Mouse (Mus musculus) limb, embryonic 13.5 days (tissue): ENCODE measurements at regions not wholly inside any gene's neighbourhood (a gene's known extent, or its start where the extent isn't known, plus 50 kb on each side); places are given as distances from the start of the nearest gene placed in this dataset.

Experiments
- ATAC-seq: fragments of 200-750 bp; cut with Nextera tagmentation; 2 replicates; pipeline ENCODE4 v1.8.0; 2017; ENCODE audit warnings: low read depth, moderate number of reproducible peaks, moderate TSS enrichment; ENCODE audit not compliant: low FRiP score
- H3K27ac ChIP-seq: fragments of 300-500 bp; sonication (generic); 2 replicates; pipeline ENCODE4 v1.5.1; 2015; ENCODE audit warnings: inconsistent platforms, mild to moderate bottlenecking, moderate library complexity
- H3K27me3 ChIP-seq: fragments of 300-500 bp; sonication (generic); 2 replicates; pipeline ENCODE4 v1.6.1; 2015; ENCODE audit warnings: mild to moderate bottlenecking, inconsistent platforms
- H3K36me3 ChIP-seq: fragments of 300-500 bp; sonication (generic); 2 replicates; pipeline ENCODE4 v1.6.1; 2015; ENCODE audit warnings: inconsistent platforms, mild to moderate bottlenecking, moderate library complexity
- H3K4me1 ChIP-seq: fragments of 300-500 bp; sonication (generic); 2 replicates; pipeline ENCODE4 v1.6.1; 2015; ENCODE audit warnings: inconsistent platforms
- H3K4me2 ChIP-seq: fragments of 300-500 bp; sonication (generic); replicated peaks from 2 replicates; pipeline ENCODE4 v1.6.1; 2015; ENCODE audit warnings: inconsistent platforms, mild to moderate bottlenecking, moderate library complexity
- H3K4me3 ChIP-seq: fragments of 300-500 bp; sonication (generic); 2 replicates; pipeline ENCODE4 v1.5.1; 2015; ENCODE audit warnings: moderate library complexity, mild to moderate bottlenecking, inconsistent platforms
- H3K9ac ChIP-seq: fragments of 300-500 bp; sonication (generic); 2 replicates; pipeline ENCODE4 v1.6.1; 2015; ENCODE audit warnings: mild to moderate bottlenecking, inconsistent platforms
- H3K9me3 ChIP-seq: fragments of 300-500 bp; sonication (generic); 2 replicates; pipeline ENCODE4 v1.6.1; 2016; ENCODE audit warnings: inconsistent platforms
- WGBS: fragments of 180-500 bp; shearing (Covaris S2); methylation state at CpG from one replicate; pipeline ENCODE4 v1.1.7; 2015; 5-methylcytosine and 5-hydroxymethylcytosine counted together

DNA sequence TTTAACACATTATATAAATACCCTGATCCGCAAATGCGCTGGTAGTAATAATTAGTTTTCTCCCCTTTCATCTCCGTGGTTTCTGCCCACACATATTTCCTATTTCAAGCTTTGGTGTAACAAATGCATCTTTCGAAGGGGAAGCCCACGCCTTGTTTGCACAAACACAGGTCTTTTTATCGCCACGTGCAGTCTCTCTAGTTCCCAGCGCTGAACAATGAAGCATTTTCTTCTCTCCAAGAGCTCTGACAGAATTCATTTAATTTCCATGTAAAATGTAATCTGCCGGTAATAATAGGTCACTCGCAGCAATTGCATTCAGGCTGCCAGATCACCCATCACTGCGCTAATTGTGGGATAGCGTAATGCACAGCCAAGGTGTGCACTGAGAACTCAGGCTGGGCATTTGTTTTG is 503.1 kb upstream of the Cdh11 start:
- H3K27me3 ChIP-seq: no peaks in the 10 kb centered on the region
- ATAC-seq: no peak
- WGBS: 72% methylated on average over 12 of the region's 12 CpGs

DNA sequence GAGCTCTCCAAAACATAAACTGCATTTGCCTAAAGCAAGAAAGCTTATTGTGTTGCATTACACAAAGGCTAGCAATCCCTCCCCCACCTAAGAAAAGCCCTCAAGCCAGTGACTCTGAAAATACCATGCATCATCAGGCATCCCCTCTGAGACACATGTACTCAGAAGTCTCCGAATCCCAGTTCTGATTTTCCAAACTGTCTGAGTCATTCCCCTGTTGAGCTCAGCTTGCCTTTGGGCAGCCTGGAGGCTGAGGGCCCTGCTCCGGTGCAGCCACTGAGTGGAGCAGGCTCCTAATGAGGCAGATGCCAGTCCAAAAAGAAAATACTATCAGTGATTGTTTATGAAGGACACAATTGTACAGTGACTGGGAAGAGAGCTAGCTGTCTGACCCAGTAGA is 507.5 kb upstream of the Cdh11 start:
- Histone ChIP-seq H3K27ac (no peak overlapping the region), H3K9ac (no peak overlapping the region), H3K4me3 (no peak overlapping the region), H3K9me3 (no peaks in the 10 kb centered on the region), H3K27me3 (no peaks in the 10 kb centered on the region), H3K36me3 (no peaks in the 10 kb centered on the region), H3K4me2 (no peak overlapping the region), H3K4me1 (peaks cover 25% of the 10 kb centered on the region)
- no peak for ATAC-seq
- 53% methylated on average over 2 of the region's 2 CpGs for WGBS

More for the DNA sequence above, 503.1 kb upstream of the Cdh11 start:
- Histone ChIP-seq H3K36me3 (no peaks in the 10 kb centered on the region), H3K27ac (no peak overlapping the region), H3K4me1 (peaks cover 28% of the 10 kb centered on the region), H3K4me2 (no peak overlapping the region), H3K9ac (no peak overlapping the region), H3K4me3 (no peak overlapping the region), H3K9me3 (no peaks in the 10 kb centered on the region)

DNA sequence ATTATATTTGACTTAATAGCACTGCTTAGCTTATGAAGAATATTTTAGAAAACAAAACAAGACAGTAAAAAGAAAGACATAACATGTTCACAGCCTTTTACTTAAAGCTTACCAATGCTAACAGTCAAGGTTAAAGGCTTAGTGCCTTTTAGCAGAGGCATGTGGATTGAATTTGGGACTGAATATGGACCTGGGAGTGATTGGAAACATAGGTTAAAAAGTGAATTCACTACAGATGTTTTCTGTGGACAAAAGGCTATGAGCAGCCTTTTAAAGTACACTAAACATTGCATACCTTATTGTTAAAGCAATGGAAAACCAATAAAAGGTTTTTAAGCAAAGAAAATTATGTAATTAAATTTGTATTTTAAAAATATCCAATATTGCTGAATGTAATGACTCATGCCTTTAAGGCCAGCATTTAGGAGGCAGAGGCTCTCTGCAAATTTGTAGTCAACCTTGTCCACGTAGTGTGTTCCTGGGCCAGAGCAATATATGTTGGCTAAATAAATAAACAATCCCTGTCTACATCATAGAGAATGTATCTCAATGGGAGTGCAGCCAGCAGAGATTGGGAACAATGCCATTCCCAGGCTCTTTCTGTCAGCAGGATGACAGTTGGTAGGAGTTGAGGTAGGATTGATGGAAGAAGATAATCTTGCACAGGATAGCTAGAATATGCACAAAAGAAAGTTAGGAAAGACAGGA is 521.2 kb upstream of the Cdh11 start:
- Histone ChIP-seq H3K9me3 (no peaks in the 10 kb centered on the region), H3K4me2 (no peak overlapping the region), H3K36me3 (no peaks in the 10 kb centered on the region), H3K4me3 (no peak overlapping the region), H3K9ac (no peak overlapping the region), H3K4me1 (0 out of 2 replicates have a peak, but pooled peaks cover 3% of the 10 kb centered on the region), H3K27ac (peak overlapping the region; percentile 65; the same call in 1 of the 2 replicates), H3K27me3 (no peaks in the 10 kb centered on the region)
- ATAC-seq: peak; percentile 76
- 22% methylated on average over 1 of the region's 1 CpGs for WGBS

DNA sequence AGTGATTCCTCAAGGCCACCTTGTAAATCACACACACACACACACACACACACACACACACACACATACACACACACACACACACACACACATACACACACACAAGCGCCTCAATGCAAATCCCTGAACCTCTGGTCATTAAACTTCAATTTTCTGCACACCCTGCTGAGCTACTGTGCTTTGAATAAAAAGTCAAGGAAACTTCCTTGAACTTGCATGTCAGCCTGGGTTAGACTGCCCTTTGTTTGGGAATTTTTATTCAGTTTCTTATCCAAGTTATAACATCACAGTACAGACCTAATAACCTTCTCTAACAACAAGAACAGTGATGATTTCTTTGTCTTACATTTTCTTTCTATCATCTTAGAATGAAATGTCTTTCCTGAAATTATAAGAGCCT is 528.1 kb upstream of the Cdh11 start:
- Histone ChIP-seq H3K27me3 (no peaks in the 10 kb centered on the region), H3K4me3 (no peak overlapping the region), H3K36me3 (no peaks in the 10 kb centered on the region), H3K9me3 (no peaks in the 10 kb centered on the region), H3K9ac (no peak overlapping the region), H3K27ac (peak overlapping the region; percentile 28; the same call in 1 of the 2 replicates), H3K4me2 (no peak overlapping the region), H3K4me1 (peaks cover 26% of the 10 kb centered on the region)
- WGBS: 33% methylated on average over 1 of the region's 1 CpGs
- no peak for ATAC-seq

DNA sequence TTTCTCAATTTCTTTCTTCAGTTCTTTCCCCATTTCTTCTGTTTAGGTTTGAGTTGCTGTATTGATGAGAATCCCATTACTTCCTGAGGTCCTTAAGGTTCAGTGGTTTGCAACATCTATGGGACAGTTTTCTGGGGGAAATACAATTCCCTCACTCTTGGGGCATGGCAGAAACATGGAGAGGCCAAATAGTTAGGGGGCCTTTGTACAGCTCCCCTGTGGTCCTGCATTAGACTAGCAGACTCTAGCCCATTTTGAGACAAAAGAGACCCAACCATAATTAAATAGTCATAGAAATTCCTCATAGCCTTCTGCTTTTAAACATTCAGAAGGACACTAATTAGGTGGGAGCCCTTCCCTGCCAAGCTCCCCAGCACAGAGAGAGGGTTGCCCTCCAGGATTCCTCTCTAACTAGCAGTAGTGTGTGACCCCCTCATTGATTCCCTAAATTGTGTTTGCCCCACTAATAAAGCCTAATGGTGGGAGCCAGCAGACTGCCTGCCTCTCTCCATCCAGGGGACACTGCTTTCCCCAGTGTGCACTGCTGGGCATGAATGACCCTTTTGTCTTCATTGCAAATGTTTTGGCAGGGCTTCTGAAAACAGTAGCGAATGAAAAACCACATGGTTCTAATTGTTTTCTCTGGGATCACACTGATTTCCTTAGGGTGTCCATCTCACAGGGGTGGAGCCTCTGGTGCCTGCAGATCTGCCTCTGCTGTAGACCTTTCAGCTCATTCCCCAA is 529.0 kb upstream of the Cdh11 start:
- no peak overlapping the region for H3K4me2 ChIP-seq
- WGBS: 7% methylated on average over 1 of the region's 1 CpGs
- peak; percentile 69 for ATAC-seq
- H3K9me3 ChIP-seq: no peaks in the 10 kb centered on the region
- no peak overlapping the region for H3K4me3 ChIP-seq
- no peaks in the 10 kb centered on the region for H3K27me3 ChIP-seq
- H3K36me3 ChIP-seq: no peaks in the 10 kb centered on the region
- H3K4me1 ChIP-seq: peaks cover 26% of the 10 kb centered on the region
- peak overlapping the region; percentile 48; the same call in 1 of the 2 replicates for H3K27ac ChIP-seq
- no peak overlapping the region for H3K9ac ChIP-seq

DNA sequence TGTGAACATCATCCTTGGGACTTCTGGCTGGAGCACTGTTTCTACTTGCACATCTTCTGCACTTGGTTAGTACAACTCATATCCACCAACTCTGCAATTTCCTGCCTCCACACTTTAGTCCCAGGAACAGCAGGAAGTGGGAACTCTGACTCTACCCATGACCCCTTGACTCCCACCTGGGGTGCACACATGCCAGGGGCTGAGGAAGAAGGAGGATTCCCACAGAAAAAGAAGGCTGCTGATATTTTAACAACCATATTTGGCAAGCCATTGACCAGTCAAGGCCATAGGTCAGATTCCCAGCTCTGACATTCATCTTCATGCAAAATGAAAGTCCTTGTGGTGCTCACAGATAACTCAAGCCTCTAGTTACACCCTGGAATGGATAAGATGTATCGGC is 530.3 kb upstream of the Cdh11 start:
- H3K4me1 ChIP-seq: peaks cover 26% of the 10 kb centered on the region
- no peak for ATAC-seq
- no peaks in the 10 kb centered on the region for H3K27me3 ChIP-seq
- H3K4me3 ChIP-seq: no peak overlapping the region
- no peak overlapping the region for H3K27ac ChIP-seq
- no peak overlapping the region for H3K9ac ChIP-seq
- WGBS: 89% methylated on average over 1 of the region's 1 CpGs
- no peaks in the 10 kb centered on the region for H3K9me3 ChIP-seq
- H3K36me3 ChIP-seq: no peaks in the 10 kb centered on the region
- H3K4me2 ChIP-seq: no peak overlapping the region

DNA sequence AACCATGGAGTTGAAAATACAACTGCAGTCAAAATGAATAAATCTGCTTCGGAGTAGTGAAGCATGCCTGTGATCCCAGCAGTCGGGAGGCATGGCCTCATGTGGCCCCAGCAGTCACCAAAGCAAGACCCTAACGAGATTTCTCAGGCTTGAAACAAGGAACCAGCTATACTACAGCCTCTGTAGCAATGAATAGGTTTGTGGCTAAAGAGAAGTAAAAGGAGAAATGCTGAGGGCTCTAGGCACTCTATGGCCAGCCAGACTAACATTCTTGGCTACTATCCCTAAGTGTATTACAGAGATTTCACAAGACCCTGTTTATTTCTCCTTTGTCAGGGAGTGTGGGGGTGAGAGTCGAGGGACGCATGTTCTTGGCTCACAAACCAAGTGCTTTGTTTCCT is 531.2 kb upstream of the Cdh11 start:
- ATAC-seq: no peak; the same call in 1 of the 2 replicates

DNA sequence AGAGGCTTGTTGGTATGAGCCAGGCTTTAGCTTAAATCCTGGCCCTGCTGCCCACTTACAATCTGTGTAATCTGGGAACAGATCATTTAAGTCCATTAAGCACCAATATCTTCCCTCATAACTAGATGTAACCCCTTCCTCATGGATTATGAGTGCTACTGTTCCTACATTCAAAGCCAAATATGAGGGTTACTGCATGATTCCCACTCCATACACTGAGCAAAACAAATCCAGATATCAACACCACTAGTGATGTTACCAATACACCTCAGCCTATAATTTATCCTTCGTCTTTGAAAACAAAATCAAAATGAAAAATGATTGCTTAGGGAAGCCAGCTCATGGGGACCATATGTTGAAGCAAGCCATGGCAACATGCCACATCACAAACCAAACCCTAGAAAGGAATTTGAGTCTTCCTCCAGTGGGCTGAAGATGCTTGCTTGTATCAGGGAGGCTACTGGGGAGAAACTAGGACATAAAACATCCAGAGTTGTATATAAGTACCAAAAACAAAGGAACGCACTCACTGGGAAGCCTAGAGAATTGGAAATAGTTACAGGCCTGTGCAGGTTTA is 531.8 kb upstream of the Cdh11 start:
- H3K9ac ChIP-seq: no peak overlapping the region
- 86% methylated on average over 2 of the region's 2 CpGs for WGBS
- ATAC-seq: no peak
- H3K9me3 ChIP-seq: no peaks in the 10 kb centered on the region
- H3K27me3 ChIP-seq: no peaks in the 10 kb centered on the region
- H3K36me3 ChIP-seq: no peaks in the 10 kb centered on the region
- H3K4me3 ChIP-seq: no peak overlapping the region
- H3K27ac ChIP-seq: no peak overlapping the region
- H3K4me1 ChIP-seq: peaks cover 26% of the 10 kb centered on the region
- no peak overlapping the region for H3K4me2 ChIP-seq

More for the DNA sequence above, 531.2 kb upstream of the Cdh11 start:
- Histone ChIP-seq H3K27ac (peak overlapping the region; percentile 15; the same call in 1 of the 2 replicates), H3K4me3 (no peak overlapping the region), H3K4me1 (peaks cover 26% of the 10 kb centered on the region), H3K4me2 (no peak overlapping the region), H3K9me3 (no peaks in the 10 kb centered on the region), H3K36me3 (no peaks in the 10 kb centered on the region), H3K27me3 (no peaks in the 10 kb centered on the region), H3K9ac (no peak overlapping the region)
- WGBS: 54% methylated on average over 5 of the region's 5 CpGs

DNA sequence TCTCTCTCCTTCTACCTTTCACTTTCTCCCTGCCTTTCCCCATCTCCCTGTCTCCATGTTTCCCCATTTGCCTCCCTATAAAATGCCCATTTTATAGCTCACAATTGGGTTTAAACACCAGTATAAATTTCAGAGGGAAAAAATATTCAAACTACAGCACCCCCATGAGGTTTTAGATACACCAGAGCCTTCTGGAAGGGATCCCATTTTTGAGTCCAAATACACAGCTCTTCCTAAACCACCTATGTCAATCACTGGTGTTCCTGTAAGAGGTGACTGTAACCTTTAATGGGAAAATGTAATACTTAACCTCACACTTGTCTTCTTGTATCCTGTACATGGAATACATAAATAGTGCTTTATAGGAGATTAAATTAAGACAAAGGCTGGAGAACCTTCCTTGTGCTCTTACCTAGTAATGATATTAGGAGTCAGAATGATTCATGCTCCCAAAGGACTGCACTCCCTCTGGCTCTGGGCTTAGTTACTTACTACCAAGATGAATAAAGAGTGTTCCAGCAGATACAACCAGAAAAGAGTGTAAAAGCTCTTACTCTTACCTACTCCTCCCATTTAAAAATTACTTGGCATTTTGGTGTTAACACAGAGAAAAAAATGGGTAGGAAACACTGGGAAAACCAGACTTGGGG is 538.7 kb upstream of the Cdh11 start:
- H3K4me3 ChIP-seq: no peak overlapping the region
- H3K9me3 ChIP-seq: no peaks in the 10 kb centered on the region

DNA sequence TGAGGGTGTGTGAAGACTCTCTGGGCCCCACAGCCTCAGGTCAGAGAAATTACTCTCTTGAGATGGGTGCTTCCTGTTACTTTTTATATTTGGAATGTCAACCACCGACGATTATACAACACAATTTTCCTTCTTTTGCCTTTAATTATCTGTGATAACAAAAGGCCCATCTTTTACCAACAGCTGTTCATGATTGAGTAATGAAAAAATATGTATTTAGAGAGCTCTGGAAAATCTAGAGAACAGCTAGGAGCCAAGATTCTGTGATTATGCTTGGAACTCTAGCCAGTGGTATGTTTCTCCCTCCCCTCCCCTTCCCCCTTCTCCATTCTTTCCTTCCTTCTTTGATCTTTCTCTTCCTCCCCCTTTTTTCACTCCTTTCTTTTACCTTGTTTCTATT is 546.0 kb upstream of the Cdh11 start:
- Histone ChIP-seq H3K9ac (no peak overlapping the region), H3K9me3 (no peaks in the 10 kb centered on the region), H3K27me3 (no peaks in the 10 kb centered on the region), H3K4me1 (no peaks in the 10 kb centered on the region), H3K27ac (no peak overlapping the region), H3K36me3 (no peaks in the 10 kb centered on the region), H3K4me3 (no peak overlapping the region), H3K4me2 (no peak overlapping the region)
- WGBS: 61% methylated on average over 2 of the region's 2 CpGs
- ATAC-seq: no peak

More for the DNA sequence above, 538.7 kb upstream of the Cdh11 start:
- Histone ChIP-seq H3K9ac (no peak overlapping the region), H3K4me2 (no peak overlapping the region), H3K27me3 (no peaks in the 10 kb centered on the region), H3K36me3 (no peaks in the 10 kb centered on the region), H3K4me1 (no peaks in the 10 kb centered on the region), H3K27ac (no peak overlapping the region)
- no peak for ATAC-seq

DNA sequence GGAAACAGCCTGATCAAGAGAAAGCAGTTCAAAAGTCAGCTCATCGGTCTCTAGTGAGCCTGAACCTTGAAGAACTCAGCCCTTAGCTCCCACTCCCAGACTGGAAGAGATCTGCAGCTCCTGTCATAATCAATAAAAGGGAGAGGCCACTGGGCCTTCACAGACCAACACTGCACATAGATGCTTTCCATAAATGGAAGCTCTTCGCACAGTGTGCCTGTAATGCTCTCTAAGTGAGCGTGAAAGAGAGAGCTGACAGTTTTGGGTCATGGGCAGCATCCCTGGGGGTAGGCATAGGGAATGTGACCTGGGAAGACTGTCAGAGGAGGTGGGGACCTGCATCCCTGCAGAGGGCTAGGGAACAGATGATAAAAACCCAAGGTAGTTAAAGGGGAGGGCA is 551.9 kb upstream of the Cdh11 start:
- no peak overlapping the region for H3K4me3 ChIP-seq
- H3K4me2 ChIP-seq: no peak overlapping the region
- no peak overlapping the region for H3K27ac ChIP-seq
- no peak overlapping the region for H3K9ac ChIP-seq
- H3K27me3 ChIP-seq: no peaks in the 10 kb centered on the region
- no peaks in the 10 kb centered on the region for H3K4me1 ChIP-seq
- 93% methylated on average over 3 of the region's 3 CpGs for WGBS
- no peak for ATAC-seq
- no peaks in the 10 kb centered on the region for H3K9me3 ChIP-seq
- no peaks in the 10 kb centered on the region for H3K36me3 ChIP-seq

DNA sequence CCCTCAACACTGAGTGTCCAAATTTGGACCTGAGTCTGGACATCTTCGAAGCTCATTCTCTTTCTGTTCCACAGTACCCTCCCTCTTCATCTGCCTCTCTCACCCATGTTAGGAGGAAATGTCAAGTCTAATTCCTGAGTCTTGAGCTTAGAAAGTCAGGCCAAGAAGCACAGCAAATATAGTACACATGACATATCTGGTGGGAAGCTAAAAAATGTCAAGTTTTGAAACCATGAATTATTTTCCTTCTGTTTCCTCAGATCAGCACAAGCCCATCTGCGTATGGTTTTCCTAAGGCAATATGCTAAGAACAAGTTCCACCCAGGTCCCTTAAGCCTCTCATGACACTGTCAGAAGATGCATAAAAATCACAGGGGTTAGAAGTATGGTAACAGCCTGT is 553.6 kb upstream of the Cdh11 start:
- no peaks in the 10 kb centered on the region for H3K9me3 ChIP-seq
- no peak overlapping the region for H3K9ac ChIP-seq
- no peak overlapping the region for H3K4me2 ChIP-seq
- no peak for ATAC-seq
- no peaks in the 10 kb centered on the region for H3K4me1 ChIP-seq
- no peak overlapping the region for H3K27ac ChIP-seq
- 94% methylated on average over 2 of the region's 2 CpGs for WGBS
- no peaks in the 10 kb centered on the region for H3K36me3 ChIP-seq
- no peak overlapping the region for H3K4me3 ChIP-seq
- no peaks in the 10 kb centered on the region for H3K27me3 ChIP-seq
